Mouse (Mus musculus): ENCODE data around the gene Ctsl.

Ctsl gene

GRCm38 (mm10) chr13:64403519-64403918 lies 32.8 kb upstream of the Ctsl start:
- Histone ChIP-seq H3K9me3 (ENCODE audit: low read length) (no peaks in the 10 kb centered on the region), H3K4me1 (replicated peaks; ENCODE audit: low read depth, low read length) (peaks cover 8% of the 10 kb centered on the region; the same call in 1 of the 2 replicates), H3K27me3 (ENCODE audit: insufficient read depth, low read length) (no peaks in the 10 kb centered on the region), H3K36me3 (ENCODE audit: insufficient read depth, low read length) (no peaks in the 10 kb centered on the region), H3K4me3 (replicated peaks; ENCODE audit: low read length) (no peak overlapping the region)
- TF ChIP-seq CTCF (conservative IDR thresholded peaks at IDR 0.05; ENCODE audit: low read length): no peak
- no peak for TF ChIP-seq POU5F1 (IDR thresholded peaks at IDR 0.05; ENCODE audit: borderline replicate concordance, low read length)
- no peak for TF ChIP-seq NANOG (IDR thresholded peaks at IDR 0.05; ENCODE audit: borderline replicate concordance, low read length)

- H3K4me3 ChIP-seq (replicated peaks; ENCODE audit: low read length): no peak overlapping the region
- no peaks in the 10 kb centered on the region for H3K27me3 ChIP-seq (ENCODE audit: insufficient read depth, low read length)
- H3K36me3 ChIP-seq (ENCODE audit: insufficient read depth, low read length): no peaks in the 10 kb centered on the region
- TF ChIP-seq NANOG (IDR thresholded peaks at IDR 0.05; ENCODE audit: borderline replicate concordance, low read length) (no peak), POU5F1 (IDR thresholded peaks at IDR 0.05; ENCODE audit: borderline replicate concordance, low read length) (no peak), CTCF (conservative IDR thresholded peaks at IDR 0.05; ENCODE audit: low read length) (no peak)
- peaks cover 8% of the 10 kb centered on the region; the same call in 1 of the 2 replicates for H3K4me1 ChIP-seq (replicated peaks; ENCODE audit: low read depth, low read length)
- H3K9me3 ChIP-seq (ENCODE audit: low read length): no peaks in the 10 kb centered on the region
Observed at GRCm38 (mm10) chr13:64402951-64403460, 32.3 kb upstream of the Ctsl start.

GRCm38 (mm10) chr13:64402504-64402949 lies 31.8 kb upstream of the Ctsl start:
- no peak overlapping the region for H3K4me3 ChIP-seq (replicated peaks; ENCODE audit: low read length)
- no peak for TF ChIP-seq POU5F1 (IDR thresholded peaks at IDR 0.05; ENCODE audit: borderline replicate concordance, low read length)
- no peak for TF ChIP-seq NANOG (IDR thresholded peaks at IDR 0.05; ENCODE audit: borderline replicate concordance, low read length)
- no peak for TF ChIP-seq CTCF (conservative IDR thresholded peaks at IDR 0.05; ENCODE audit: low read length)
- H3K36me3 ChIP-seq (ENCODE audit: insufficient read depth, low read length): no peaks in the 10 kb centered on the region
- no peaks in the 10 kb centered on the region for H3K9me3 ChIP-seq (ENCODE audit: low read length)
- H3K27me3 ChIP-seq (ENCODE audit: insufficient read depth, low read length): no peaks in the 10 kb centered on the region
- H3K4me1 ChIP-seq (replicated peaks; ENCODE audit: low read depth, low read length): peaks cover 8% of the 10 kb centered on the region; the same call in 1 of the 2 replicates

GRCm38 (mm10) chr13:64402006-64402405 lies 31.3 kb upstream of the Ctsl start:
- H3K27me3 ChIP-seq (ENCODE audit: insufficient read depth, low read length): no peaks in the 10 kb centered on the region
- peaks cover 8% of the 10 kb centered on the region; the same call in 1 of the 2 replicates for H3K4me1 ChIP-seq (replicated peaks; ENCODE audit: low read depth, low read length)
- H3K4me3 ChIP-seq (replicated peaks; ENCODE audit: low read length): no peak overlapping the region
- H3K36me3 ChIP-seq (ENCODE audit: insufficient read depth, low read length): no peaks in the 10 kb centered on the region
- no peak for TF ChIP-seq CTCF (conservative IDR thresholded peaks at IDR 0.05; ENCODE audit: low read length)
- no peak for TF ChIP-seq NANOG (IDR thresholded peaks at IDR 0.05; ENCODE audit: borderline replicate concordance, low read length)
- TF ChIP-seq POU5F1 (IDR thresholded peaks at IDR 0.05; ENCODE audit: borderline replicate concordance, low read length): no peak
- H3K9me3 ChIP-seq (ENCODE audit: low read length): no peaks in the 10 kb centered on the region

- no peak for TF ChIP-seq NANOG (IDR thresholded peaks at IDR 0.05; ENCODE audit: borderline replicate concordance, low read length)
- no peak for TF ChIP-seq CTCF (conservative IDR thresholded peaks at IDR 0.05; ENCODE audit: low read length)
- no peak for TF ChIP-seq POU5F1 (IDR thresholded peaks at IDR 0.05; ENCODE audit: borderline replicate concordance, low read length)
- Histone ChIP-seq H3K27me3 (ENCODE audit: insufficient read depth, low read length) (no peaks in the 10 kb centered on the region), H3K4me1 (replicated peaks; ENCODE audit: low read depth, low read length) (peaks cover 8% of the 10 kb centered on the region; the same call in 1 of the 2 replicates), H3K36me3 (ENCODE audit: insufficient read depth, low read length) (no peaks in the 10 kb centered on the region), H3K4me3 (replicated peaks; ENCODE audit: low read length) (no peak overlapping the region), H3K9me3 (ENCODE audit: low read length) (no peaks in the 10 kb centered on the region)
Observed at GRCm38 (mm10) chr13:64400801-64401361, 30.2 kb upstream of the Ctsl start.

- H3K36me3 ChIP-seq (ENCODE audit: insufficient read depth, low read length): no peaks in the 10 kb centered on the region
- H3K4me3 ChIP-seq (replicated peaks; ENCODE audit: low read length): no peak overlapping the region
- no peaks in the 10 kb centered on the region for H3K9me3 ChIP-seq (ENCODE audit: low read length)
- TF ChIP-seq CTCF (conservative IDR thresholded peaks at IDR 0.05; ENCODE audit: low read length) (no peak), POU5F1 (IDR thresholded peaks at IDR 0.05; ENCODE audit: borderline replicate concordance, low read length) (no peak), NANOG (IDR thresholded peaks at IDR 0.05; ENCODE audit: borderline replicate concordance, low read length) (no peak)
- no peaks in the 10 kb centered on the region for H3K27me3 ChIP-seq (ENCODE audit: insufficient read depth, low read length)
- peaks cover 8% of the 10 kb centered on the region; the same call in 1 of the 2 replicates for H3K4me1 ChIP-seq (replicated peaks; ENCODE audit: low read depth, low read length)
Observed at GRCm38 (mm10) chr13:64399906-64400305, 29.2 kb upstream of the Ctsl start.

- no peaks in the 10 kb centered on the region for H3K36me3 ChIP-seq (ENCODE audit: insufficient read depth, low read length)
- peaks cover 8% of the 10 kb centered on the region; the same call in 1 of the 2 replicates for H3K4me1 ChIP-seq (replicated peaks; ENCODE audit: low read depth, low read length)
- no peaks in the 10 kb centered on the region for H3K9me3 ChIP-seq (ENCODE audit: low read length)
- H3K4me3 ChIP-seq (replicated peaks; ENCODE audit: low read length): no peak overlapping the region
- H3K27me3 ChIP-seq (ENCODE audit: insufficient read depth, low read length): no peaks in the 10 kb centered on the region
- TF ChIP-seq POU5F1 (IDR thresholded peaks at IDR 0.05; ENCODE audit: borderline replicate concordance, low read length) (no peak), NANOG (IDR thresholded peaks at IDR 0.05; ENCODE audit: borderline replicate concordance, low read length) (no peak), CTCF (conservative IDR thresholded peaks at IDR 0.05; ENCODE audit: low read length) (no peak)
Observed at GRCm38 (mm10) chr13:64398065-64398464, 27.4 kb upstream of the Ctsl start.

- Histone ChIP-seq H3K4me3 (replicated peaks; ENCODE audit: low read length) (no peak overlapping the region), H3K9me3 (ENCODE audit: low read length) (no peaks in the 10 kb centered on the region), H3K4me1 (replicated peaks; ENCODE audit: low read depth, low read length) (peaks cover 2% of the 10 kb centered on the region; the same call in 1 of the 2 replicates), H3K36me3 (ENCODE audit: insufficient read depth, low read length) (no peaks in the 10 kb centered on the region), H3K27me3 (ENCODE audit: insufficient read depth, low read length) (no peaks in the 10 kb centered on the region)
- no peak for TF ChIP-seq NANOG (IDR thresholded peaks at IDR 0.05; ENCODE audit: borderline replicate concordance, low read length)
- TF ChIP-seq POU5F1 (IDR thresholded peaks at IDR 0.05; ENCODE audit: borderline replicate concordance, low read length): no peak
- no peak for TF ChIP-seq CTCF (conservative IDR thresholded peaks at IDR 0.05; ENCODE audit: low read length)
Observed at GRCm38 (mm10) chr13:64396979-64397378, 26.3 kb upstream of the Ctsl start.

All from E14TG2a.4 (cell line).